Mouse (Mus musculus): Measurements from ENCODE around the gene Mcm9.

Mcm9 gene

GRCm38 (mm10) chr10:53493954-53494353, 136.3 kb downstream of the Mcm9 start:
- no peak for DNase-seq

All from lung, postnatal 36 days (tissue).